Mouse (Mus musculus) left cerebral cortex, adult 11 months (tissue): ENCODE measurements around the gene Tnr.
A peak's percentile ranks its signal among the peaks of the same experiment; 100 is the strongest.

Experiments used
- DNase-seq: peaks from one replicate; pipeline ENCODE4 v3.0.0; 2022; ENCODE audit warnings: low spot score

Tnr gene

GRCm38 (mm10) chr1:159566046-159566445 lies 42.5 kb downstream of the Tnr start:
- no peak for DNase-seq

GRCm38 (mm10) chr1:159567171-159567570 lies 43.6 kb downstream of the Tnr start:
- DNase-seq, result no peak

- DNase-seq, result no peak
Measured at GRCm38 (mm10) chr1:159570270-159570669, 46.7 kb downstream of the Tnr start.

DNA sequence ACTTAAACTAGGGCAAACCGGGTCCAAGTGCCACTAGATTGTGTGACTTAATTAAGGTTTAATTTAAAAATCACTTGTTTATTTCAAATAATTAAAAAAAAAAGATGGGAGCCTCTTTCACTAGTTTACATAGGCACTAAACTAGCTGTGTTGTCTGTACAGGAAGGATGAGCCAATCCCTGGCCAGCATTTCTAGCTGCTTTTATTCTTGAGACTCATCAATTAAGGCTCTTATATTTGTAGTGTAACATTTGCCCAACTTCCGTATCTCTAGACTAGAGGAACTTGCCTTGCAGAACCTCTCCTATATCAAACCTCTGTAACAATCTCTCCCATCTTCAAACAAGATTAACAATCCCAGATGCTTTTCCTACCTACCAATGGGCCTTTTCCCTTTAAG lies 47.3 kb downstream of the Tnr start:
- DNase-seq, result no peak

- no peak for DNase-seq
Measured at GRCm38 (mm10) chr1:159571951-159572350, 48.4 kb downstream of the Tnr start.

DNA sequence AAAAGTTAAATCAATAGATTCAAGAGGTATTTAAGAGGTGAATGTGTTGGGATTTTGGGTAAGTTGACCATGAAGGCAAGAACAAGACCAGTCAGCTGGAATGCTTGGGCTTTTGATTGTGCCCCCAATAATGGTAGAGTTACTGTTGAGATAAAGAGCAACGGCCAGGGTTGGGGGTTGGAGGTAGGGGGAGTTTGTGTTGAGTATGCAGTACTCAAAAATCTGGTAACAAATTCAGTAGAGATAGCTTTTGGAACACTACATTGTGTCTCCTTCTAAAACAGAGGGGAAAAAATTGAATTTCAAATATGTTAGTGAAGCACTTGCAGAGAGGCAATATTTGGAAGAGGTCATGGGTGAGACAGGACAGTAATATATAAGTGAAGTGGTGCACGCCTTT lies 49.5 kb downstream of the Tnr start:
- DNase-seq, result no peak

DNA sequence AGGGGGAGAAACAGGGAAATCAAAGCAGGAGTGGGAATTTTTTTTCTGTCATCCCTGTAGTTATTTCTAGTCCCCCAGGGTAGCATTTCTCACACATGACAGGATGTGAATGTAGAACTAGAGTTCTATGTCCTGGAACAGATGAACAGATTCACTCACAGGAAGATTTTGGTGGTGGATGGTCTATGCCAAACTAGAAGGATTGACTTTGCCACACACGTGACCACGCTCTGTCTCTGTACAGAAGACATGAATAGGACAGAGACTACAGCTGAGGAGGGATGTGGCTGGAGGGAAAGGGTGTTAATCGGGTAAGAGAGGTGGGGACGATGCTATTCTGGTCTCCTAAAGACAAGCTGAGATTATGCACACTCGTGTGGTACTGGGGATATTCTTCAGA lies 51.1 kb downstream of the Tnr start:
- DNase-seq, result no peak

DNA sequence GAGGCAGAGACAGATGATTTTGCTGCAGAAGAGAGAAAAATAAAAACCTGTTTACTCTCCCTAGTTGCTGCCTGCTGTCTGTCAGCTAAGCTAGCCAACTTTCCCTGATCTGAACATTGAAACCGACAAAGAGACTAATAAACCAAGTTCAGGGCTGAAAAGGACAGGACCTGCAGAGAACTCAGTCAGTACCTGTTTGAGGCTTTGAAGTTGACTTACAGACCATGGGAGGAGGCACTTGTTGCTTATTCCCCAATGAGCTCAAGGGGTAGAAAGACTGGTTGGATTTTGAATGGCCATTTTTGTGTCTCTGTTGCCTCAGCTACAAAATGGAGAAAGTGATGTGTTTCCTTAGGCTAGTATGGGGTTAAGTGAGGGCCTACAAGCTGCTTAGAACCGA lies 52.7 kb downstream of the Tnr start:
- no peak for DNase-seq

DNA sequence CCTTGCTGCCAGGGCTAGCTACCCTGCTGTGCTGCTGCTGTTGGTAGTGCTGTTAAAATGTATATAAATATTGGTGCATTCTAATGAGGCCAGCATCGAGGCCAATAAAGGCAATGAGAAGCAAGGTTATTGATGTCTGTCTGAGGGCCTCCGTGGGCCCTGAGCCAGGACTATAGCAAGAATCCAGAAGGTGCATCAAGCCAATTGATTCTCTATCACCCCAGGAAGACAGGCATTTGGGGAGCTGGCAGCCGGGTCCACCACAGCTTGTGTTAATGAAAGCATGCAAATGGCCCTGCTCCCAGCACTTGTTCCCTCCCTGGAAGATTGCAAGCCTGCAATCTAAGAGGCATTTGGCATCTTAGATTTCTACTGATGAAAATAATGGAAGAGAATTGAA lies 54.8 kb downstream of the Tnr start:
- DNase-seq, result no peak

DNA sequence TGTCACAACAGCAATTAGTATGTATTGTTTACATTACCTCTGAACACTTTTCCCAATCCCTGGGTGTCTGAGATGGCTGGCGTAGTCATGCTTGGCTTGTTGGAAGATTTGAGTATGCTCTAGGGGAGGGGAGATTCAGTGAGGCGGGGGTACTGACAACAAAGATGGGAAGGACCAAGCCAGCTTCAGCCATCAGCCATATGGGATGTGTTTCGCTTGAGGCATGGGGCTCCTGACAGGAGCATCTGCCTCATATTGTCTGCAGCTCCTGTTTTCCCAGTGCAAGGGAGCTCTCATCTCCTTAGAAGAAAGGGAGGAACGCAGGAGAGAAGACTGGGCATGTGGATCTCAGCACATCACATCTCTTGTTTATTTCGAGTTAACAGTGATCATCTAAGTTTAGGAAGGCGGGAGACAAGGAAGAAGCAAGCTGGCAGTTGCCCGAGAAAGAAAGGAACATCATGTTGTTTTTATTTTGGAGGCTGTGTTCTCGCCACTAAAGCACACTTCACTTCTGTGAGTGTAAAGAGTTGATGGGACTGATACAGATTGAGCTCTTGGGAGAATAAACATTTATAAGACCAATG lies 56.9 kb downstream of the Tnr start:
- DNase-seq, result no peak

DNA sequence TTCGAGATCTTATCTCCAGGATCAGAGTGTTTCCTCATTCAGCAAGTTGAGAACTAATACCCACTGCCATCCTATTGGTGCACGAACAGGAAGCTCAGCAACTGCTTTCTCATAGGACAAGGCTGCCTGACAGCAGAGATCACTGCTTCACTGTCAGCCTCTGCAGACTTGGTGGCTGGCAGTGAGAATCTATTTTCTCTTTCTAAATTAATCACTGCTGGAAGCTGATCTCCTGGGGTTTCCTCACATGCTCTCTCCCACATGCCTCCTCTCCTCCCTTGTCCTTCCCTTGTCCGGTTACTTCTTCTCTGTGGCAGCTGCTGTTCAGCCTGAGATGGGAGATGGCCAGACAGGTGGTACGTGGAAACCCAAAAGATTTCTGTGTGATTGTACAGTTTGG lies 60.3 kb downstream of the Tnr start:
- DNase-seq, result no peak

- DNase-seq, result no peak
Measured at GRCm38 (mm10) chr1:159588741-159589140, 65.2 kb downstream of the Tnr start.

DNA sequence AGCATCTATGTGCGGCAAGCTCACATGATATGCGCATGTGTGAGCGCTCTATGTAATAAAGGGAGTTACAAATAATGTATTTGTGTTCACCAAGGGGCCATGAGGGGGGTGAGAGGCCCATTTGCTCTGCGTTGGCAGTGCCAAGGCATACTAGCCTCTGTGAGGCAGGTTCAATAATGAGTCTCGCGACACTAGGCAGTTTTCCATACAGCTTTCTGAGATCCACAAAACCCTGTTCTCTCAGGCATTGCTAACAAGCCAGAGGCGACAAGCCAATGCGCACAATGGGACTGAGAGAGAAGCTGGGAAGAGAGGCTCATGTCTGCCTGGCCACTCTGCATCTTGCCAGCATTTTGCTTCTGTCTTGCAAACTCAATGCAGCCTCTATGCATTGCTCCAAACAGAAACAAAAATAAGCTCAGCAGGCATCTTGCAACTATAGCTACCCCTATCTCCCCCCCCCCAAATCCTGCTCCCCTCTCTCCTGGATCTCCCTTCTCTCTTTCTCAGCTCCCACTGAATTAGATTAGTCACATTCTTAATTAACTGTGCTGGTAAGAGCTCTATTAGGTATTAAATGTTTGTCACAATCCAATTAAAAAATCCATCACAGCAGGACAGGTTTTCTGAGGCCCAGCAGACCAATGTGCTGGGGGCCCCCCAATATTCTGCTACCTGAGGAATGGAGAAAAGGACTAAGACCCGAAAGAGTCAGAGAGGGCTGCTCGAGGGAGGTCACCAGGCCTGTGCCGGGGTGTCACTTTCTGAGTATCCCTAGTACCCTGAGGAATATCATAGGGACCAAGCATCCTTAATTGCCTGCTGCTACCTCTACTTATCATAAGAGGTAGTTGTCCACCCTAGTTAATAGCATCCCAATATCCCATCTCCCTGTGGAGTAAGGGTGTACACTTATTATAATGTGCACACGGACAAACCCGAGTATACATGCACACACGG lies 70.8 kb downstream of the Tnr start:
- no peak for DNase-seq

- DNase-seq, result no peak
Measured at GRCm38 (mm10) chr1:159595729-159596128, 72.2 kb downstream of the Tnr start.

DNA sequence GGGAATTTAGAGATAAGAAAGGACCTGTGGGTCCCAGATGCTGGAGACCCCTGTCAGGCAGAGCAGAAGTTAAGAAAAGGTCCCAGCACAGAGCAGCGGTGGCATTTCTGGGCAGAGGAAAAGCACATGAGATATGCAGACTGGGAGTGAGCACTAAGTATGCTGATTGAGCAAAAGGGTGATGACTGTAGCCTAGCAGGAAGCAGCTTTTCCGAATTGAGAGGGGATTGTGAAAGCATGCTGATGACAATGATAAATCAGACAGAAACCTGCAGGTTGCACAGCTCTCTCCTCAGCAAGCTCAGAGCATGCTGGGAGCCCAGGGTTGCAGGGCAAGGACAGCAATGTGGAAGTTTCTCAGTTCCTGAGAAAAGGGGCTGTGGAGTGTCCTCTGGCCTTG lies 73.1 kb downstream of the Tnr start:
- DNase-seq, result no peak

GRCm38 (mm10) chr1:159613561-159613960 lies 90.0 kb downstream of the Tnr start:
- DNase-seq, result no peak

DNA sequence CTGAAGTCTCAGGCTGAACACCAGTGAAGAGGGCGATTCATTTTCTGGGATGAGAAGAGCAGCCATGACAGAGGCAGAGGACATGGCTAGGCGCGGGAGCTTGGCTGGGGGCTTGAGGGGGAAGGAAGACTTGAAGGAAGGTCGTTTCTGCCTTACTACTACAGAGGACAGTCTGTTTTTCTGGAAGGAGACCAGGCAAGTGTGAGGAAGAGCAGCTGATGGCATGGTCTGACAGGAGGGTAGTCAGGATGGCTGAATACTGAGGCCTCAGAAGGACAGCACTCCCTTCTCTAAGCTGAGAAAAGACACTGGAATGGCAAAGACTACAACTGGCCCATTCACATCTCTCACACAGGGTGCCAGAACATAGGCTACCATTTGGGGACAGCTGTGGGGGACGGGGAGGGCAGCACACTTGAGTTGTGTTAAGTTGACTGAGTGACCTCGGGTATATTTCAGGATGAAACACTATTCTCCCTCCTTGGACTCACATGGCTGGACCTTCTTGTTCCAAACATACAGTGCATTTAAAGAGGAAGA lies 90.6 kb downstream of the Tnr start:
- no peak for DNase-seq

- DNase-seq, result peak; percentile 29
Measured at GRCm38 (mm10) chr1:159614644-159615431, 91.3 kb downstream of the Tnr start.

GRCm38 (mm10) chr1:159615686-159616085 lies 92.1 kb downstream of the Tnr start:
- no peak for DNase-seq

GRCm38 (mm10) chr1:159619205-159619604 lies 95.6 kb downstream of the Tnr start:
- DNase-seq, result no peak

DNA sequence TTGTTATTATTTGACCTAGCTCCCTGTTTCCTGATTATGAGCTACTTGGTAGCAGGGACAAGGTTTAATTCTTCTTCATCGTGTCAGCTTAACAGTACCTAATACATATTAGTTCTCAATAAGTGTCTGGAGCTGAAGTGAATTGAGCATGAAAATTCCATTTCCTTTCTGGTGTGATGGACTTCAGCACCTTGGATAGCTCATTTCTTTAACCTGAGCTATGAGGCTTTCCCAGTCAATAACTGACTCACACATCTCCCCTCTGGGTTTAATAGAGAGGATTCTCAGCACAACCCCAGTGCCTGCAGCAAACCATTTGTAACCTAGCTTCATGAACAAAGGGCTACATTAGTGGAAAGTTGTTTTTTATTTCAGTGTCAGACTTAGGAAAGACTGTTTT lies 97.8 kb downstream of the Tnr start:
- DNase-seq, result no peak

DNA sequence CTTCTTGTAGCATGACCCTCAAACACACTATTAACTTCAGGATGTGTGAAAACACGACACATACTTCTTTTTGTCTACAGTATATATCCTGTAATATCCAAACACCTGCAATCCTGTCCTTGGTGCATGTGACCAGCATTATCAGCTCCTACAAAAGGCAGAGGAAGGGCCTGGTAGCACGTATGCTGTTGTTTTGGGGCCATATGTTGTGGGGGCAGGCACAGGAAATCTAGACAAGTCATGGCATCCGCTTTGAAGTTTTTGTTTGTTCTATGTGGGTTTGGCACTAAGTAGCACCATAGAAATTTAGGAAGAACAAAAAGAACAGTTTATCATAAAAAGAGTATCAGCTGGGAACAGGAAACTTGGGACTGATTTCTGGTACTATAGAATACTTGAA lies 105.5 kb downstream of the Tnr start:
- no peak for DNase-seq
